Mouse (Mus musculus): ENCODE measurements around the gene P3h2. TPM values are rescaled to one million over a fixed set of nuclear protein-coding genes. Genes with fewer than 3 reads are reported as not detected.

Gene P3h2
- total RNA-seq, 4 experiments from 2014 or later: 4.1 to 5.0 (median 4.5) TPM

DNA sequence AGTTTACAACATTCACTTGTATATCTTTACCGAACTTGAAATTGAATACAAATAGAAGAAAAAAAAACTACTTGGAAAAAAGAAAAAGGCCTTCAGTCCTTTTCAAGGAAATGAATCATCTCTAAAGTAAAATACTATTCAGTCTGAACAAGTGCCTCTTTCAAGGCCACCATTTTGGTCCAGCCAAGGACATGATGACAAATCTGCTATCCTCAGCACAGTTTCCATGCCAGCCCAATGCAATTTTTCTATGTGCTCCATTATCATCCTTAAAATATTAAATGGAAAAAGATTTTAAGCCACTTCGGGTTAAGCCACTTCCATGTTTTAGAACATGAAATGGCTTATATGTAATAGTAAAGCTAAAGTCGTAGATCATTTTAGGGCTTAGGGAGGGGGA is 35.2 kb downstream of the P3h2 start:
- no peak for DNase-seq (ENCODE audit: low spot score in 2 of 2)

DNA sequence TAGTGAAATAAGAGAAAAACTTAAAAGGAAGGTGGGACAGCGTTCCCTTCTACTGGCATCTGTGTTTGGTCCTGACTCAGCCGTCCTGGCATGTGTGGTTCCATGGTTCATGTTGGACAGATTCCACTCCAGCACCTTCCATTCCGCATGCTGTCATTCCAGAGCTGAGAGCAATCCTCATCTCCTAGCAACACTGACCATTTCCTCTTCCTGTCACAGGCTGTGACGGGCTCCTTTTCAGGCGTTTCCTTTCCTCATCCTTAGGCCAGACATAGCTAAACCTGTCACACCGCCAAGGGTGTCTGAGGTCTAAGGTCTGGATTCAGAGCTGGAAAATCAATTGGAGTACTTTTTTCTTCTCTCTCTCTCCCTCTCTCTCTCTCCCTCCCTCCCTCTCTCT is 40.5 kb downstream of the P3h2 start:
- DNase-seq (ENCODE audit: low spot score in 2 of 2): no peak

DNA sequence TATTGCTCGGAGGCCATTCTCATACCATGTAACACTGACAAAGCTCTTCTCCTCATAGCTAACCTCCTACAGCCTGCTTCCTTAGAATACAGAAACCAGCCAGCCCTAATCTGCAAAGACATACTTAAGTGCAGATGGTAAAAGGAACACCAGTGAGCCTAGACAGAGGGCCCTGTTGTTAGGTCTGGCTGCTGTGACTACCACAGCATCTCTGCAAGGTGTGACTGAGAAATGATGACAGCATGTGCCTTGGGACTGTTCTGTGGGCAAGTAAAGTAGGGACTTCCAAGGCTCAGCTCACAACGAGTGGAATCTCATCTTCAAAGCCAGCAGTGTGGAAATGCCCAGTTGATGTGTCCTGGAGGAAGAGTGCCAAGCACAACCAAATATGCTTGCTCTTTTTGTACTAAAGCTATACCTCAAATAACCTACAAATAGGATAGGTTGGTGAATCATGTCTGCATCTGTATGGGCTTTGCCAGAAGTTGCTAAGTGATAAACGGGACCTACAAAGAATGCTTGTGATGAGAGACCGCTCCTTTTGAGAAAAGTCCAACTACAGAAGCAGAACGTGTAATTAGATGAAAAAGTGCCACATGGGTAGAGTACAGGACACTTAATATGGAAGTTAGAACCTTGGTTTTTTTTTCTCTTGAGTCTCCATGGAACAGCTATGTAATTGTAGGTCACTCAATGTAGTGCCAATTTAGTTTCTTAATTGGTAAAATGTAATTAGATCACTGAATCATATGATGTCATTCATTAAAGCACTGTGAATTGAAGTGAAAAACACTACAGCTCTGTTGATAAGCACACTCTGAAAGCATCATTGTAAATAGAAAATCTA is 45.1 kb downstream of the P3h2 start:
- no peak for DNase-seq (ENCODE audit: low spot score in 2 of 2)

DNA sequence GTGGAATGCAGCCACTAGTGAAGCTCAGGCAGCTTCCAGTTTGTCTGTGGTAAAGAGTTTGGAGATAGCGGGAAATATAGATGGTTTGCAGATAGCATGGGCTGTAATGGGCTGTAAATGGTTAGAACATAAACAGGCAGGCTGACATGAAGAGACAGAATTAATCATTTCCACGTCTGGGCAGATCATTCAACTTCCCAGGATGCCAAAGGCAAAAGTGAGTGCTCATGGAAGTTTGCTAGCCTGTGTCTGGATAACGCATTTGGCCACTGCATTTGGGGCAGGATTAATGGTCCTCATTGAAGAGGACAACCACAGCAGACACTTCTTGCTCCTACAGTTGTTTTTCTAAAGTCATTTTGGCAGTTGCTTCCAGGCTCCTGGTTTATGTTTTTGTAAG is 52.0 kb downstream of the P3h2 start:
- no peak for DNase-seq (ENCODE audit: low spot score in 2 of 2)

DNA sequence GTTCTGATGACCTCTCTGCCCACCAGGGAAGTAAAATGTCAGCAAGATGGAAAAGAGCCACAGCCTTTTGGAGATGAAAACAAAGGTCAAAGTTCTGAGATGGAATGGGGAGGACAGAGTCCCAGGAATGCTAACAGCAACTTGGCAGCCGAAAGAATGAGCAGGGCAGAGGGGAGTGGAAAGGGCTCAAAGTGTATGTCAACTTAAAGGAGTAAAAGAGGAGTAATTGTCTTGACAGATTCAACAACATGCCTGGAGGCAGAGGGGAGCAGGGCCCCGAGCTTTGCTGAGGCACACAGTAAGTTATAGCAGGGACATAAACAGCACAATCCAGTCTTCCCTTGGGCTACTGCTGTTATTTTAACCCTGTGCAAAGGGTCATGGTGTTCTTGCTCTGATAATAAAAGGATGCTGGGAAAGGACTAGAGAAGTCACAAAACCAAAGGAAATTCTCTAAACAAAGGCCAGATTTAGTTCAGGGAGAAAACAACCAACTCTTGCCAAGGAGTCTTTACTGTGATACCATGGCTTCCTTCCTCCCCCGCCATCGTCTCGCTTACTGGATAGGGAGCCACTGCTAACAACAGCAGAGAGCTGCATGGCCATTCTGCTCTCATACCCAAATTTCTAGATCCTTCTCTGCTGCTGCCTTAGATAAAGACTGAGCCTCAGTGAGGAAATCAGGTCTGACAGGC is 56.0 kb downstream of the P3h2 start:
- no peak for DNase-seq (ENCODE audit: low spot score in 2 of 2)

DNA sequence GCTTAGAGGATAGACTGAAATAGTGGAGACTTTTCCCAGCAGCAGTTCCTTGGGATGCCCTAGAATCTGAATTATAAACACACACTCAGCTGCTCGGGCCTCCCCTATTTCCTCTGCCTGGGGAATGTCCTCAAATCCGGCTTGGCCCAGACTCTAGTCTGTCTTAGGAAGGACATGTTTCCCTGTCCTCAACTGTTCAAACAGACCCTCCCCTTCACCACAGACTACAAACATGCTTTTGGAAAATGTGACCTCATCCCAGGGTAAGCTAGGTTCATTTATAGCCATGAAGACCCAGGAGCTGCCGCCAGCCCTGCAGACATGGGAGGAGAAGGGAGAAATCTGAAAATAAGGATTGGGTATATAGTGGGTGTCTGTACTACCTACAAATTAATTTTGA is 57.7 kb downstream of the P3h2 start:
- DNase-seq (ENCODE audit: low spot score in 2 of 2): no peak

DNA sequence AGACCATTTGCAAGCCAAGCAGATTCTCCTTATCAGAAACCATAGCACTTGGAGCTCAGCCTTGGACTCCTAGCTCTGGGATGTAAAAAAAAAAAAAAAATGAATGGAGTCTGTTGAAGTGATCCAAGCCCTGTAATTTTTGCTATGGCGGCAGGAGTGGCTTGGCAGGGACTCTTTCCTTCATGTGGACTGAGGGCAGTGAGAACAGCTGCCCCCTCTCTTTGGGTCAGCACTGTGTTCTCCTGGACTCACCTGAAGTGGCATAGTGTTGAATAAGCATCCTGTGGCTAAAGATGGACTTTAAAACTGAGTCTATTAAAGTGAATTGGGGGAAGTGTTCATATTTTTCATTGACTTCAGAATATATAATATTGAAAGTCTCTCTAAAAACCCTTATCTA is 58.2 kb downstream of the P3h2 start:
- no peak for DNase-seq (ENCODE audit: low spot score in 2 of 2)

DNA sequence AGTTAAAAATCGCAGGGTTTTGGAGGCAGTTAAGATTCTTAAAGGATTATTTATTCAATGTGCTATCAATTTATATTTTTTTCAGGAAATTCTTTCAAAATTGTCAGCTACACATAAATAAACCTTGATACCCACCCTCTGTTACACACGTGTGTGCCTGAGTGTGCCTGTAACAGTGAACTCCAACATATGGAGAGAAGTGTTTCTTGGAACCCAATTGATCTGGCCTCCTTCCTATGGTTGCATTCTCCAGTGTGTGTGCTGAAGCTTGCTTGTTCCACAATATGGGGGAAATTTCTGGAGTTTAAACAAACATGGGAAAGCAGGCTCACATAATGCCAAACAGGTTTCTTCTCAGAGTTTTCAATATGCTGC is 63.7 kb downstream of the P3h2 start:
- no peak for DNase-seq (ENCODE audit: low spot score in 2 of 2)

DNA sequence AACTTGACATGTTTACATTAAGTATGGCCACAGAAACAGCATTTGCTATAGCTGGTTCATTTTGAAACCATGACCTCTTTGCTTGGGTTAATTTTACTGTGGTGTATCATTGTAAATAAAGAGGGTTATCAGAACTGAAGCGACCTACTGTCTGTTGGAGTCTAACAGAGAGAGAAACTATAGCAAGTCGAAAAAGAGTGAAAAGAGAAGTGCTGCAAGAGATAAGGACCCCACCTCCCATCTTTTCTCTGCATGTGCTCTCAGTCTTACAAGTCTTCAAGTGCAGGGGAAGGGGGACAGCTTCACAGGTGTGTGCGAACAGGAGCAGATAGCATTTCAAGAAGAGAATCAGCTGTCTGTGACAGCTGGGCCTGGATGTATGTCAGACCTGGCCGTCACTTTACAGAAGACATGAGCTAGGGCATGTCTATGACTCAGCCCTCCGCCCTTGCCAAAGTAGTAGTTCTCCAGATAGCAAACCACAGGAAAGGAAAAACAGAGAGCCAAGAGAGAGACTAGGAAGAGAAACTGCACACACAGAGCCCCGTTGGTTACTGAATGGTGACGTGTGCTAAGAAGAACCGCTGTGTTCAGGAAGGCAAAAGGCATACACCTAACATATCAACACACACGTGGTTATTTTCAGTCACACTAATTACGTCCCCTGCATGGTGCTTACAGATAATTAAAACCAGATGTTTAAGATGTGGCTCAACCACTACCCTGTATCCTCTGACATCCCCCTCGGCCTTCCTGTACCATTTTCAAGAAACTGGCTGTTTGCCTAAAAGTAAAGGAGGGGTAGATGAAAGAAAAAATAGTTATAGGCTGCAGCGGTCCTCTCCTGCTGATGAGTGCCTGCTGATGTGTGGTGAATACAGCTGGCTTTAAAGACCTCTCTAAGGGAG is 64.3 kb downstream of the P3h2 start:
- DNase-seq (ENCODE audit: low spot score in 2 of 2): no peak

DNA sequence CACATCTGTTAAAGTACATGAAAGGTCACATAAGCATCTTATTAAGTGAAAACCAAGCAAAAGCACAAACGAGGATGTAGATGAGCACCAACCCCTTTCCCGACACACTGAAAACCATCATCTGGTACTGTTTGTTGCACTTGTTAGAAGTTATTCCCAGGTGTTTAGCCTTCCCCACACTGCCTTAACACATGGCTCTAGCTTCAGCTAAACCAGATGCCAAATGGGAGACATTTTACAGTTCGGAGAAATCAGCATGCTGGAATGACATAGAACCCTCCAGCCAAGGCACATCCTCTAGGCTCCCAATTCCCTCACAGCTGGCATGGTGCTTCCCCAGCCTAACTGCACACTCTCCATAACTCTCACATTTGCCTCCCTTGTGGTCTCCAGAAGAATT is 66.3 kb downstream of the P3h2 start:
- no peak for DNase-seq (ENCODE audit: low spot score in 2 of 2)

DNA sequence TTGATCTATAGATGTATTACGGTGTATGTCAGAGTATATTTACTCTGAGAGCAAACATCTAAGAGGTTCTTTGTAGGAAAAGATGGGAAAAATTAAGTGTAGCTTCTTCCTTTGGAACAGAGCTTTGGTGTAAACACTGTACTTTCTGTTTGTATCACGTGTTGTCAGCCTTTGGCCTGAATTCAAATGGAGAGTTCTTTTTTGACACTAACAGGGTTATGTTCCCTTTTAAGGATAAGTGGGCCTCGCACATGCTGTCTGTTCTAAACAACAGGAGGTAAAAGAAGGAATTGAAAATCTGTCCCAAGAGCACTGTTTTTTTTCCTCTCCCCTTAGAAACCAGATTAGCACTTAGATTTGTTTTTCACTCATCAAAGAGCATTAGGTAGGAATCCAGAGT is 70.1 kb downstream of the P3h2 start:
- DNase-seq (ENCODE audit: low spot score in 2 of 2): no peak

DNA sequence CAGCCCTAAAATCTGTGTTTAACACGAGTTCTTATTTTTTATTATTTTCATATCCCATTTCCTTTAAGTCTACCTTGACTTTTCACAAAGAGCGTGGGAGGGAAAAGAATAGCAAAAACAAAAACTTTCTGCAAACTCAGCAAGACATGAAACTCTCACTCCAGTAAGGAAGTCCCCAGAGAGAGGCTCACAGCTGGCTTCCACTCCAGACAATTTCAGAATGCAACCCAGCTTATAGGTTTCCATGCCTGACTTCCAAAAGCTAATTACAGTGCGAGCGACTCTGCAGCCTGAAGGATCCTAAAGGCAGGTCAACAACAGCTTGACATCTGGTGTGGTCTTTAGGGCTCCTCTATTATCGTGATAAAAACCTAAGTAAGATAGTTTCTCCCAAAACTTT is 70.5 kb downstream of the P3h2 start:
- no peak for DNase-seq (ENCODE audit: low spot score in 2 of 2)

DNA sequence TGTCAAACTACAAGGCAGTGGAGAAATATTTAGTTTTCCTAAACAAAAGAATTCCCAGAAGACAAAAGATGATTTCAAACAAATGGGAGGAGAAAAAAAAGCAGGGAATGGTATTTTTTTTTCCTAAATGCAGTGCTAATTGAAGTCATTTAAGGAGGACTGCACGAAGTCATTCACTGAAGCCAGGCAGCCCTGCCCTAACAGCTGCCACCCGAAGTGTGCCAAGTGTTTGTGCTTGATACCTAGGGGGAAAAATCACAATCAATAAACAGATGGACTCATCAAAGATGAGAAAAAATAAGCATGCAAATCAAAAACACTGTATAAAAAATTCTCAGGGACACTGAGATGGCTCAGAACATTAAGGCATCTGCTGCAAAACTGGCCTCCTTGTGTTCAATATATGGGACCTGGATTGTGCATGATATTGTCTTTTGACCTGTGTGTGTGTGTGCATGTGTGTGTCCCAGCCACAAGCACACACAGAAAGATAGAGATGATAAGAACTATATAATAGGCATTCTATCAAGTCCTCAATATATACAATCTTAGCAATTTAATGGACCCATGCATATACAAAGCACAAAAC is 76.1 kb downstream of the P3h2 start:
- DNase-seq (ENCODE audit: low spot score in 2 of 2): no peak

DNA sequence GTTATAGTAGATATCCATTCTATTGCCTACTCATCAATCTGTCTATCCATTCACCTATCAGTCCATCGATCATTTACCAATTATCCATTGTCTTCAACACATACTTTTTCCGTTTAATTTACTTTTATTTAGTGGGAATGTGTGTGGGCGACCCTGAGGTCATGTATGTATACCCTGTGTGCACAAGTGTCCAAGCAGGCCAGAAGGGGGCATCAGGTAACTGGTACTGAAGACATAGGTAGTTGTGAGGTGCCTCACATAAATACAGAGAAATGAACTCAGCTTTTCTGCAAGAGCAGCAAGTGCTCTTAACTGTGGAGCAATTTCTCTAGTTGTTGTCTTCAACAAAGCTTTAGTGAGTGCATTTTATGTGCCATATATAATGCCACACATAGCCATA is 79.2 kb downstream of the P3h2 start:
- no peak for DNase-seq (ENCODE audit: low spot score in 2 of 2)

DNA sequence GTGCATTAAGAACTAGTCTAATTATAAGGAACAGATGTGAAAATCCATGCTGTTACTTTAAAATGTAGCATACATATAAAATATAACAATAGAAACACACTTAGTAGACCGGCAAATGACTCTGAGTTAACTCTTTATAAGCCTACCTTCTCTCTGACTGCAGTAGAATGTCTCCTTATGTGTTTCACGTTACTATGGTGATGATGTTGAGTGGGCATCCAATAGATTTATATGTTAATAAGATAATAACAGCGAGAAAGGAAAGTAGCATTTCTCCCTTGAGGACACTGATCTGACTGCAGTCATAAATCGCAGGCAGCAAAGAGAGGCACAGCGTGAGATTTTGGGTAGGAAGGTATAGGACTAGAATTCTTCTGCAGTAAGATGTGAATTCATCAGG is 81.0 kb downstream of the P3h2 start:
- DNase-seq (ENCODE audit: low spot score in 2 of 2): no peak

DNA sequence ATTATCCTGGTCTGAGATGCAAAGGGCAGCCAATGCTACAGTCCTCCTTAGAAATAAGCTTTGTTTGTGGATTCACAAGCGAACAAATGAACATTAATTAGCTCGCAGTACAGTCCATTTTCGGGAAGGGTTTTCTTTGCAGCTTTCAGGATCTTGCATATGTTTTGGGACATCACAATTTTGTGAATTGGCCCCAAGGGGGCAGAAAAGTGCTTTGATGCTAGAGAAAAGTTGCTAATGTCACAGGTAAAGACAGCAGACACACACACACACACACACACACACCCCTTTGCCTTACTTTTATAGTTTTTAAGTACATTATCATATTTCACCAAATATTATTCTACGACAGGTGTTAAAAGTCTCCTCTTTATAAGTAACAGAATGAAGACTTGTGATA is 82.2 kb downstream of the P3h2 start:
- no peak for DNase-seq (ENCODE audit: low spot score in 2 of 2)

DNA sequence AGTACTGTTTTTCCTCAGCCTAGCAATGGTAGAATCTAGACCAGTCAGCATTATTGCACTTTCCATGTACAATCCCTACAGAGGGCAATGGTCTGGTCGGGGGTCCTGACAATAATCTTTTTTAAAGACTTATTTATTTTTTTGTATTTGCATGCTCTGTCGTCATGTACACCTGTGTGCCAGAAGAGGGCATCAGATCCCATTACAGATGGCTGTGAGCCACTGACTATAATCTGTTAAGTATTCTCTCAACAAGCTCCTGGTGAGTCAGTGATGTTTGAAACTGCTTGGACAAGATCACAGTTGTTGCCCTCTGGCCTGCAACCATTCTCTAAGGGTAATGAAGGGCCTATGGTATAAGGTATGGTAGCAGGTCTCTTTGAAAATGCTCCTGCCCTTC is 83.8 kb downstream of the P3h2 start:
- DNase-seq (ENCODE audit: low spot score in 2 of 2): no peak

DNA sequence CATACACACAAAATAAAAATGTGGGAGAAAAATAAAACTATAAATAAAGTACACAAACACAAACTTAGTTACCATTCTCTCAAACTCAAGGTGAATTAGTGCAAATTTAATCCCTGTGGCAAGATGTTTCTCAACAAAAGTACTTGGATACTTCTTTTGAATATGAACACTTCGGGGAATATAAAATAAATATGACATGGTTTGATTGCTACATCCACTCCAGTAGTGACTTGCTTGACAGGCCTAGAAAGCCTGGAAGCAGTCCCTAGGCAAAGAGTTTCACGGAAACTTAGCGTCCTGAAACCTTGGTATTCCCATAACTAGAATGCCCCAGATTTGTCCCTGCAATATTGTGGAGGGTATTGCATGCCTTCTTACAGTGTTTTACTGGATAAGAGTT is 99.8 kb downstream of the P3h2 start:
- no peak for DNase-seq (ENCODE audit: low spot score in 2 of 2)

DNA sequence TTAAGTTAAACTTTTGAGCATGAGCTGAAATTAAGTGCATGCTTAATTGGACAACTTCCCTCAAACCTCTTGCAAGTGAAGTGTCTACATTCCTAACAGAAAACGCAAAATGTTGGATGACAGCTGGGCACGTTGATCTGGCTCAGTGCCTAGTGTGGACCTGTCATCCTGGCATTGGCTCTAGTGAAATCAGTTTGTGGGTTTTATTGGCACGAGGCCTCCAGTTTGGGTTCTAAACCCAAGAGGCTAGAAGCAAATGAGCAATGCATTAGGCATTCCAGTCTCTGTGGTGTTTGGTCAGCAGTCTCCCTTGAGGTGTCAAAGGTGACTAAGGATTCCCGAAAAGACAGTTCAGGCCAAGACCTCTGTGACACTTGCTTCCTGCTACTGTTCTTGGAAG is 102.3 kb downstream of the P3h2 start:
- DNase-seq (ENCODE audit: low spot score in 2 of 2): no peak

DNA sequence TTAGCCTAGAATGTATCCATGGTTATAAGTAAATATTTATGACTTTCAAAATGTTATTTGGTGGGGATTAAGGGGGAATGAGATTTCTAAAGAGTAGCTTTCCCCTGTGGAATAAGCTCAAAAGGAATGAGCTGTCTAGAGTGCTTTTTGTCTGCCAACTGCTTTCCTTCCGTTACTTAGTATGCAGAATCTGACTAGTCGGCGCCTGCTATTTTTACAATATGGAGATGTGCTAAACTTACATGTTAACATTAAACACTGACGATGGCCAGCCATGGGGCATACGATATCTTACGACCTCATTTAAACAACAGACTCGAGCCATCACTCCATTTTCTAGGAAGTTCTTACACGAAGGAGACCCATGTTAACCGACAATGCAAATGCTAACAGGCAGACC is 102.7 kb downstream of the P3h2 start:
- DNase-seq (ENCODE audit: low spot score in 2 of 2): no peak

DNA sequence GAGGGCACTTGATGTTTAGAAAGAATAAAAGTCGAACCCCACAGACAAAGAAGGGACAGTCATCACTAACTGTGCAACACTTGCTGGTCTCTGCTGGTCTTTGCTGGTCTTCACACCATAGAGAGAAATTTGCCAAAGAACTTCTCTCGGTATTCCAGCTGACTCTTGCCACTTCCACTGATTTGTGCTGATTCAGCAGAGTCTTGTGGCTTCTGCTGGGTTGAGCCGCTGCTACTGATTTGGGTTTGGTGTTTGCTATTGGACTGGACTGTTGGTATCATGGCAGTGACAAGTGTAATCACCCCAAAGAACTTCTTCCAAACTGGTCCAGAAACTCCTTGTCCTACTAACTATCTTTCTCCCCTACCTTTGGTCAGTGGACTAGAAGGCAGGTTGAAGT is 111.0 kb downstream of the P3h2 start:
- no peak for DNase-seq (ENCODE audit: low spot score in 2 of 2)

DNA sequence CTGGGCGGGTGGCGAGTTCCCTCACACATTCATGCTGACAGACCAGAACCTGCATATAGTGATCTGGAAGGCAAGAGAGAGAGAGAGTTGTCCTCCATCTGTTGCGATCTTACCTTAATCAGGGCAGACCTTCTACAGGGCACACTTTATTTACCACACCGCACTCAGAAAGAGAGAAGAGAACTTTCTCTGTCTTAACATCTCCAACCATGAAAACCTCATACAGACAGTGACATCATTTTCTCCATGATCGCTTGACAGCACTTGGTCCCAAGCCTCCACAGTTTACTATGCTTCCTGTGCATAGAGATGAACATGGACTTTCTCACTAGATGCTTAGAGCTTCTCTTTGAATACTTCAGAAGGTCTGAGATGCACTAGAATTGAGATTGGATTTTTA is 118.4 kb downstream of the P3h2 start:
- no peak for DNase-seq (ENCODE audit: low spot score in 2 of 2)
